Mouse (Mus musculus) heart, embryonic 13.5 days (tissue): Measurements from ENCODE around the gene Map3k4. TPM values are rescaled to one million over a fixed set of nuclear protein-coding genes. Genes with fewer than 3 reads are reported as not detected.
A peak's percentile ranks its signal among the peaks of the same experiment; 100 is the strongest.
"Not testable (repeated sequence)": the region's sequence is repeated elsewhere in the genome, so short reads cannot be mapped to it uniquely, and the experiment has no call there.

Experiments
- ATAC-seq: fragments of 200-750 bp; cut with Nextera tagmentation; 2 replicates; pipeline ENCODE4 v1.8.0; 2017; ENCODE audit warnings: moderate TSS enrichment; ENCODE audit not compliant: insufficient number of reproducible peaks, low FRiP score, low TSS enrichment; ENCODE audit errors: extremely low read depth
- H3K27ac ChIP-seq: fragments of 300-500 bp; sonication (generic); replicated peaks from 2 replicates; pipeline ENCODE4 v1.5.1; 2015; ENCODE audit warnings: moderate library complexity, mild to moderate bottlenecking, inconsistent platforms
- H3K27me3 ChIP-seq: fragments of 300-500 bp; sonication (generic); replicated peaks from 2 replicates; pipeline ENCODE4 v1.6.1; 2015; ENCODE audit warnings: mild to moderate bottlenecking, inconsistent platforms
- H3K36me3 ChIP-seq: fragments of 300-500 bp; sonication (generic); 2 replicates; pipeline ENCODE4 v1.6.1; 2015; ENCODE audit warnings: mild to moderate bottlenecking, inconsistent platforms
- H3K4me1 ChIP-seq: fragments of 300-500 bp; sonication (generic); 2 replicates; pipeline ENCODE4 v1.6.1; 2015; ENCODE audit warnings: inconsistent platforms
- H3K4me2 ChIP-seq: fragments of 300-500 bp; sonication (generic); 2 replicates; pipeline ENCODE4 v1.6.1; 2015; ENCODE audit warnings: inconsistent platforms, mild to moderate bottlenecking, moderate library complexity
- H3K4me3 ChIP-seq: fragments of 300-500 bp; sonication (generic); 2 replicates; pipeline ENCODE4 v1.5.1; 2015; ENCODE audit warnings: moderate library complexity, mild to moderate bottlenecking, inconsistent platforms
- H3K9ac ChIP-seq: fragments of 300-500 bp; sonication (generic); 2 replicates; pipeline ENCODE4 v1.6.1; 2015; ENCODE audit warnings: inconsistent platforms, mild to moderate bottlenecking, moderate library complexity
- H3K9me3 ChIP-seq: fragments of 300-500 bp; sonication (generic); 2 replicates; pipeline ENCODE4 v1.6.1; 2016; ENCODE audit warnings: inconsistent platforms
- WGBS: fragments of 180-500 bp; shearing (Covaris S2); methylation state at CpG from one replicate; pipeline ENCODE4 v1.1.7; 2015; ENCODE audit warnings: mixed read lengths; 5-methylcytosine and 5-hydroxymethylcytosine counted together
- polyA plus RNA-seq: library from polyadenylated mRNA; unstranded; fragments of >200 nt; fragmentation: Nextera tagmentation; extraction: Ambion mirVana; gene quantifications from 2 replicates; pipeline ENCODE4 v1.2.1, GENCODE M21; 2015

Gene Map3k4
- polyA plus RNA-seq, 1 experiment from 2014 or later = 31.8 TPM

GRCm38 (mm10) chr17:12292356-12292755 lies 26.2 kb downstream of the Map3k4 start:
- peaks cover 13% of the 10 kb centered on the region; the same call in 1 of the 2 replicates for H3K36me3 ChIP-seq
- 96% methylated on average over 1 of the region's 1 CpGs for WGBS
- no peak for ATAC-seq
- no peak overlapping the region for H3K4me3 ChIP-seq
- H3K9ac ChIP-seq = no peak overlapping the region
- no peak overlapping the region for H3K27ac ChIP-seq
- H3K4me2 ChIP-seq = no peak overlapping the region
- no peaks in the 10 kb centered on the region for H3K27me3 ChIP-seq
- H3K4me1 ChIP-seq = peaks cover 43% of the 10 kb centered on the region
- H3K9me3 ChIP-seq = no peaks in the 10 kb centered on the region

- H3K27me3 ChIP-seq = no peaks in the 10 kb centered on the region
- peaks cover 35% of the 10 kb centered on the region for H3K4me1 ChIP-seq
- 91% methylated on average over 7 of the region's 7 CpGs for WGBS
- H3K27ac ChIP-seq = no peak overlapping the region
- H3K9me3 ChIP-seq = no peaks in the 10 kb centered on the region
- H3K4me3 ChIP-seq = no peak overlapping the region
- no peak; the same call in 1 of the 2 replicates for ATAC-seq
- no peak overlapping the region for H3K4me2 ChIP-seq
- H3K36me3 ChIP-seq = peaks cover 13% of the 10 kb centered on the region; the same call in 1 of the 2 replicates
- H3K9ac ChIP-seq = no peak overlapping the region
Observed at GRCm38 (mm10) chr17:12291151-12291550, 27.4 kb downstream of the Map3k4 start.

- H3K36me3 ChIP-seq = peaks cover 13% of the 10 kb centered on the region; the same call in 1 of the 2 replicates
- H3K9me3 ChIP-seq = no peaks in the 10 kb centered on the region
- H3K9ac ChIP-seq = no peak overlapping the region
- H3K27ac ChIP-seq = no peak overlapping the region
- 45% methylated on average over 10 of the region's 10 CpGs for WGBS
- peaks cover 35% of the 10 kb centered on the region for H3K4me1 ChIP-seq
- ATAC-seq = no peak
- H3K4me3 ChIP-seq = no peak overlapping the region
- H3K27me3 ChIP-seq = no peaks in the 10 kb centered on the region
- no peak overlapping the region for H3K4me2 ChIP-seq
Observed at GRCm38 (mm10) chr17:12290735-12291134, 27.9 kb downstream of the Map3k4 start.

DNA sequence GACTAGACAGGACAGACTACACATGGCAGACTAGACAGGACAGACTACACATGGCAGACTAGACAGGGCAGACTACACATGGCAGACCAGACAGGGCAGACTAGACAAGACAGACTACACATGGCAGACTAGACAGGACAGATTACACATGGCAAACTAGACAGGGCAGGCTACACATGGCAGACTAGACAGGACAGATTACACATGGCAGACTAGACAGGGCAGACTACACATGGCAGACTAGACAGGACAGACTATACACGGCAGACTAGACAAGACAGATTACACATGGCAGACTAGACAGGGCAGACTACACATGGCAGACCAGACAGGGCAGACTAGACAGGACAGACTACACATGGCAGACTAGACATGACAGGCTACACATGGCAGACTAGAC lies 28.8 kb downstream of the Map3k4 start:
- H3K9me3 ChIP-seq, H3K27me3 ChIP-seq, H3K9ac ChIP-seq, H3K27ac ChIP-seq, H3K4me3 ChIP-seq, ATAC-seq, H3K4me2 ChIP-seq: not testable (repeated sequence)
- H3K4me1 ChIP-seq = peaks cover 33% of the 10 kb centered on the region
- 90% methylated on average over 1 of the region's 1 CpGs for WGBS
- H3K36me3 ChIP-seq = peaks cover 13% of the 10 kb centered on the region; the same call in 1 of the 2 replicates

DNA sequence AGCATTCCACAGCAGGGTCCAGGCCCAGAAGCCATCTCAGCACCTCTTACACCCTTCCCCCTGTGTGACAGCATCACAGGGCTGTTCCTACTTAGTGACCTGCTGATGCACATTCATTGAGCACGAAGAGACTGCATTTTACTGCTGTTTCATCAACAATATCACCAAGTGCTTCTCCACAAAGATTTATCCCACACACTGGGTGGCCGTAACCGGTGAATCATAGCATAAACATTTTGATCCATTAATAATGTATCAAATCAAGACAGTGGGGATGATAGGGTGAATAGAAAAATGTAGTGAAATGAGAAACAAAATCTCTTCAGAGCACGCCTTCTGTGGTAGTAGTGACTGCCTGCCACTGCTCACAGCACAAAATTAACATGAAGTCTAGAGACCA lies 29.7 kb downstream of the Map3k4 start:
- H3K4me3 ChIP-seq = no peak overlapping the region
- H3K27me3 ChIP-seq = no peaks in the 10 kb centered on the region
- no peak overlapping the region for H3K27ac ChIP-seq
- peaks cover 24% of the 10 kb centered on the region for H3K4me1 ChIP-seq
- no peak overlapping the region for H3K9ac ChIP-seq
- H3K4me2 ChIP-seq = no peak overlapping the region
- no peaks in the 10 kb centered on the region for H3K9me3 ChIP-seq
- 90% methylated on average over 4 of the region's 4 CpGs for WGBS
- H3K36me3 ChIP-seq = peaks cover 13% of the 10 kb centered on the region; the same call in 1 of the 2 replicates
- no peak for ATAC-seq

GRCm38 (mm10) chr17:12279810-12280209 lies 38.8 kb downstream of the Map3k4 start:
- ATAC-seq = no peak
- peaks cover 35% of the 10 kb centered on the region for H3K36me3 ChIP-seq
- no peaks in the 10 kb centered on the region for H3K27me3 ChIP-seq
- peak overlapping the region; percentile 47 for H3K27ac ChIP-seq
- no peak overlapping the region for H3K4me3 ChIP-seq
- H3K9me3 ChIP-seq = peaks cover 8% of the 10 kb centered on the region
- H3K9ac ChIP-seq = 0 out of 2 replicates have a peak overlapping the region, but pooled peaks have one; percentile 50
- peaks cover 35% of the 10 kb centered on the region for H3K4me1 ChIP-seq
- H3K4me2 ChIP-seq = no peak overlapping the region
- WGBS = 51% methylated on average over 10 of the region's 10 CpGs

- Histone ChIP-seq H3K4me1 (peaks cover 35% of the 10 kb centered on the region), H3K27me3 (no peaks in the 10 kb centered on the region), H3K9me3 (peaks cover 2% of the 10 kb centered on the region), H3K27ac (0 out of 2 replicates have a peak overlapping the region, but pooled peaks have one; percentile 29), H3K9ac (no peak overlapping the region), H3K4me2 (no peak overlapping the region), H3K4me3 (no peak overlapping the region), H3K36me3 (peaks cover 32% of the 10 kb centered on the region)
- 71% methylated on average over 5 of the region's 5 CpGs for WGBS
- ATAC-seq = no peak
Observed at GRCm38 (mm10) chr17:12278073-12278472, 40.5 kb downstream of the Map3k4 start.

- Histone ChIP-seq H3K4me3 (no peak overlapping the region), H3K9ac (no peak overlapping the region), H3K27me3 (no peaks in the 10 kb centered on the region), H3K9me3 (no peaks in the 10 kb centered on the region), H3K27ac (no peak overlapping the region), H3K4me1 (peaks cover 35% of the 10 kb centered on the region), H3K4me2 (no peak overlapping the region), H3K36me3 (peaks cover 33% of the 10 kb centered on the region)
- no peak for ATAC-seq
- 78% methylated on average over 4 of the region's 4 CpGs for whole genome bisulfite sequencing
Observed at GRCm38 (mm10) chr17:12277297-12277696, 41.3 kb downstream of the Map3k4 start.

- ATAC-seq = no peak
- whole genome bisulfite sequencing = 85% methylated on average over 11 of the region's 11 CpGs
- no peaks in the 10 kb centered on the region for H3K9me3 ChIP-seq
- peaks cover 35% of the 10 kb centered on the region for H3K4me1 ChIP-seq
- H3K4me3 ChIP-seq = no peak overlapping the region
- H3K4me2 ChIP-seq = no peak overlapping the region
- peaks cover 40% of the 10 kb centered on the region for H3K36me3 ChIP-seq
- no peaks in the 10 kb centered on the region for H3K27me3 ChIP-seq
- no peak overlapping the region for H3K9ac ChIP-seq
- no peak overlapping the region for H3K27ac ChIP-seq
Observed at GRCm38 (mm10) chr17:12276496-12277200, 41.9 kb downstream of the Map3k4 start.

DNA sequence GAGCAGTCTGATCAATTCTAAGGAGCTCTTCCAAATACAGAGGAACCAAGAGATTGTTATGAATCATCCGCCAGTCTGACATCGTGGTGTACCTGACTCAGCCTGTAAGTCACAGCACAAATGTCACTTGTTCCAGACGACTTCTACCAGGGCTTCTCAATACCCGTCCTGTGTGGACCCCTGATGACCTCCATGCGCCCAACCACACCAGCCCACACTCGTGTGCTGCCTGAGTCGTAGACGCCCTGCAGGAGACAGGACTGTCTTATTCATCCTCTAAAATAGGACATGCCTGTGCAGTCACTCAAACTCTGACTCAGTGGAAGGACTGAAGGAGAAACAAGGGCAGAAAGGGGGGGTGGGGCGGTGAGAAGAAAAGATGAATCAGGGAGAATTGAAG lies 42.8 kb downstream of the Map3k4 start:
- Histone ChIP-seq H3K27ac (no peak overlapping the region), H3K36me3 (peaks cover 49% of the 10 kb centered on the region), H3K4me3 (no peak overlapping the region), H3K4me1 (peaks cover 35% of the 10 kb centered on the region), H3K4me2 (no peak overlapping the region), H3K9ac (no peak overlapping the region), H3K27me3 (no peaks in the 10 kb centered on the region), H3K9me3 (no peaks in the 10 kb centered on the region)
- WGBS = 69% methylated on average over 9 of the region's 9 CpGs
- ATAC-seq = no peak

DNA sequence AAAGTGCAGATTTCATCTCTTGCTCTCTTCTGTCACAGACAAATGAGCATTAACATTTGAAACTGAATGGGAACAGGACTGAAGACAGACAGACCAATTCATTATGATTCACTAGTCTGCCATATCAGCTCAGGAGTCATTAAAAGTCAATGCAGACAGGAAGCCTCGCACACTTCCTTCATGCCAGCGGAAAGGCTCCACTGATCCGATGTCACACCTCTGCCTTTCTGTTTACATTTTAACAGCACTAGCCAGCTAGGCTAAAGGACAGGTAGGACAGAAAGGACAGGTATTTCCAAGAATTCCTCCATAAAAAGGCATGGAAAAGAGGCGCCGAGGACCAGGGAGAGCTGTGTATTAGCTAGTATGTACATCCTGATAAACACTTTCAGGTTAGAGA lies 45.6 kb downstream of the Map3k4 start:
- no peak for ATAC-seq
- Histone ChIP-seq H3K4me1 (peaks cover 18% of the 10 kb centered on the region), H3K27ac (no peak overlapping the region), H3K36me3 (peaks cover 69% of the 10 kb centered on the region), H3K9ac (no peak overlapping the region), H3K4me2 (no peak overlapping the region), H3K9me3 (no peaks in the 10 kb centered on the region), H3K4me3 (no peak overlapping the region), H3K27me3 (no peaks in the 10 kb centered on the region)
- WGBS = 79% methylated on average over 5 of the region's 5 CpGs

- no peak overlapping the region for H3K4me2 ChIP-seq
- 91% methylated on average over 18 of the region's 18 CpGs for WGBS
- no peak for ATAC-seq
Observed at GRCm38 (mm10) chr17:12271805-12272204, 46.8 kb downstream of the Map3k4 start.

More at GRCm38 (mm10) chr17:12271805-12272204, 46.8 kb downstream of the Map3k4 start:
- H3K27ac ChIP-seq = no peak overlapping the region
- H3K9me3 ChIP-seq = no peaks in the 10 kb centered on the region
- no peak overlapping the region for H3K4me3 ChIP-seq
- peaks cover 58% of the 10 kb centered on the region for H3K36me3 ChIP-seq
- H3K4me1 ChIP-seq = peaks cover 24% of the 10 kb centered on the region
- no peaks in the 10 kb centered on the region for H3K27me3 ChIP-seq
- H3K9ac ChIP-seq = no peak overlapping the region
